Mouse (Mus musculus): Measurements from ENCODE around the gene Aste1.

The Aste1 gene

DNA sequence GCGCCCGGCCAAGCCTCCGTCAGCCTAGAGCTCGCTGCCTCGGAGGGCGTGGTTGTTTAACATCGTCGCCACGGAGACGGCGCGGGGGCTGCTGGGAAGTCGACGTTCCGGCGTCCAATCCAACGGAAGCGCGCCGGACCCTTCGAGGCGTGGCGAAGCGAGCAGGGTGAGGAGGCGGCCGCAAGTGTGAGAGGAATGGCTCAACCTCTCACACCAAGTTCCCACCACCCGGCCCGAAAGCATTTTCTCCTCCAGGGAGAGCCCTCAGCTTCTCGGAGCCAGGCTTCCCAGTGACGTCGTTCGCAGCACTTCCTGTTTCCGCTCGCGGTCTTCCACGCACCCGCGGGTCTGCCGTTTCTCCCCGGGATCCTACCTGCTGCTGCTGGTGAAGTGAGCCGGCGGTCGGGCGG is at the start of gene Aste1, which contains the start of gene Nek11:
TSS of gene Aste1 (plus strand) at position 175 of the 410 bp plus-strand sequence.
TSS of gene Nek11 (minus strand) at position 307 of the 410 bp plus-strand sequence.
- peak; percentile 81 for DNase-seq (ENCODE audit: low read depth, low spot score)

GRCm38 (mm10) chr9:105348242-105349031 is 46.8 kb upstream of the Aste1 start:
- no peak for DNase-seq (ENCODE audit: low read depth, low spot score)

- no peak for DNase-seq (ENCODE audit: low read depth, low spot score)
Observed at GRCm38 (mm10) chr9:105349034-105349433, 46.2 kb upstream of the Aste1 start.

DNA sequence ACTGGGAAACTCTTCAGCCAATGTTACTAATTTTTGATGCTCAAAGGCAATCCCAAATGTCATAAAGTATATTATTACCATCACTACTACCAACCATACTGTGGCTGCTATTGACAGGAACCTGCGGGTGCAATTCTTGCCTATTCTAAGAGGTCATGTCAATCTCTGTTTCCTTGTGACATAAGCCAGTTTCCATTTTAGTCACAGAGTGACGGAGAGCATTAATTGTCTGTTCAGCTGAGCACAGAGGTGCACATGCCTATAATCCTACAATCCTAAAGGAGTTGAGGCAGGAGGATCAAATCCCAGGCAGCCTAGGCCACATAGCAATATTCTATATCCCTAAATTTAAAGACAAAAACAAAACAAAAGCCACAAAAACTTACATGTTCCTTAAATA is 33.0 kb upstream of the Aste1 start:
- no peak for DNase-seq (ENCODE audit: low read depth, low spot score)

- DNase-seq (ENCODE audit: low read depth, low spot score): no peak
Observed at GRCm38 (mm10) chr9:105363520-105364231, 31.5 kb upstream of the Aste1 start.

DNA sequence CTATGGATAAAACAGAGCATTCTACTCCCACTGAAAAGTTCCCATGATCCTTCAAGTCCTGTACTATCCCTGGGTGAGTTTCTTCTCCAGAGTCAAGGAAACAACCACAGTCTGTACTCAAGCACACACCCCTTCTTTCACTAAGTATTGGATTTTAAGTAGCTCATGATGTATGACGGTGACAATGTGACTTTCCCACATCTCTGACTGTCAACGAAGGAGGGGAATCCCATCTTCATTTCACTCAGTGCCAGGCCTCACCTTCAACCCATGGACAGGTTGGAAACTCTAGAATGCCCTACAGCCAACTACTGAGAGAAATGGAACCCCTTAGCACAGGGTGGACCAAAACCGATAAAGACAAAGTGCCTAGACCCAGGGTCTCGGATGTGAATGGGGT is 29.0 kb upstream of the Aste1 start:
- DNase-seq (ENCODE audit: low read depth, low spot score): no peak

DNA sequence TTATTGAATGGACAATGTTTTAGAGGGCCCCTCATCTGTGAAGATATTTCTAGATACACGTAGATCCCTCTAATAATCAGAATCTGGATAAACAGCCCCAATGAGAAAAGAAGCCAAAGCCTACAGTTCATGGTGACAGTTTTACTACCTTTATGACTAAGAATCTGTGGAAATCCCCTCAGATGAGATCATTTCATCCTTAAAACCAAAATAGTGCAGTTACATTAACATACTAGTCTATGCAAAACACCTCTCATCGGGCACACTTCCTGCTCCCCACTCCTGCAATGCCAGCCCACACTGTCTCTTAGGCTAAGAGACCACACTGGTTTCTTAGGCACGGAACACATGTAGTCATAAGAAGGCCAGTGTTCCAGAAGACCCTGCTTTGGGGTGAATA is 26.6 kb upstream of the Aste1 start:
- DNase-seq (ENCODE audit: low read depth, low spot score): no peak

DNA sequence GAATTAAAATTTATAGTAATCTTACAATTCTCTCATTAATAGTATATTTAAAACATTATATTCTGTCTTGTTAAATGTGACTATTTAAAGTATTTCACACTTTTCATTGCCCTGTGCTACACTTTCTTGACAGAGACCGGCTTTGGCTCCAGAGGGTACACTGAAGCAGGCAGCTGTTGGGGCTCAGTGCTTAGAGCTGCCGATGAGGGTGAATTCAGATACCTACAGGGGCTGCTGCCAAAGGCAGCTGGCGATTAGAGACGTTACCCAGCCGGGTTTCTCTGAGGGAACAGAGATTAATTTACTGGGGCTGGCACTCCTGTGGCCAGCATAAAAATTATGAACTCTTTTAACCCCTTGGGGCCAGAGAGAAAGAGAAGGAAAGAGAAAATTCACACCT is 20.8 kb upstream of the Aste1 start:
- DNase-seq (ENCODE audit: low read depth, low spot score): no peak

DNA sequence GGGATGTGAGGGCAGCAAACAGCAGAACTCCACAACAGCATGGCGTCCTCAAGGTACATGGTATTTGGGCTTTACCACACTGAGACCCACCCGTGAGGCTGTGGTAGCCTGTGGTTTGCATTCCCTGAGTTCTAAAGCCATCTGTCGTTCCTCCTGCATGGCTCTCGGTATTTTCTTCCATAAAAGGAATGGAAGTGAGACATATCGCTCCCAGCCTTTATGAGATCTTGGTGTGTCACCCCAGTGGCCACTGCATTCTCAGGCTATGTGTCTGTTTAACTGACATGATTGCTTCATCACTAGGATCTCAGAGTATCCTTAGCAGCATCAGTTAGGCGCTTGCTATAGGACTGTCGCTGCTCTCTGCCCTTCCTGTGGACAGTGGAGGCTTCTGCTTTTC is 18.8 kb upstream of the Aste1 start:
- no peak for DNase-seq (ENCODE audit: low read depth, low spot score)

GRCm38 (mm10) chr9:105376954-105377530 is 18.1 kb upstream of the Aste1 start:
- DNase-seq (ENCODE audit: low read depth, low spot score): no peak

DNA sequence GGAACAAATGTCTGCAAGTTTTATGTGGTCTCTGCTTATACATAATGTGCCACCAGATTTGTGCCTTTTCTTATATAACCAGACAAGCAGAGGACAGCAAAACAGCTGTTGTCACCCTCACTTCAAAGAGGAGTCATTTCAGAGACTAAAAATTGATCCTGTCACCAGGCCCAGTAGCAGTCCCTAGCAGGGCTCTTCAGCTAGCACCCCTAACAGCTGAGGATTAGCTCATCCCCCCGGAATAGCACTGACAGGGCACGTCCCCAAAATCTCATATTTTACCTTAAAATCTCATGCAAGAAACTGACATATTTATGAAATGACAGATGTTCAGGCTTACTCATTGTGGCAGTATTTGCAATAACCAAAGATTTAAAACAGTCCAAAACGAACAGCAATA is 17.6 kb upstream of the Aste1 start:
- no peak for DNase-seq (ENCODE audit: low read depth, low spot score)

DNA sequence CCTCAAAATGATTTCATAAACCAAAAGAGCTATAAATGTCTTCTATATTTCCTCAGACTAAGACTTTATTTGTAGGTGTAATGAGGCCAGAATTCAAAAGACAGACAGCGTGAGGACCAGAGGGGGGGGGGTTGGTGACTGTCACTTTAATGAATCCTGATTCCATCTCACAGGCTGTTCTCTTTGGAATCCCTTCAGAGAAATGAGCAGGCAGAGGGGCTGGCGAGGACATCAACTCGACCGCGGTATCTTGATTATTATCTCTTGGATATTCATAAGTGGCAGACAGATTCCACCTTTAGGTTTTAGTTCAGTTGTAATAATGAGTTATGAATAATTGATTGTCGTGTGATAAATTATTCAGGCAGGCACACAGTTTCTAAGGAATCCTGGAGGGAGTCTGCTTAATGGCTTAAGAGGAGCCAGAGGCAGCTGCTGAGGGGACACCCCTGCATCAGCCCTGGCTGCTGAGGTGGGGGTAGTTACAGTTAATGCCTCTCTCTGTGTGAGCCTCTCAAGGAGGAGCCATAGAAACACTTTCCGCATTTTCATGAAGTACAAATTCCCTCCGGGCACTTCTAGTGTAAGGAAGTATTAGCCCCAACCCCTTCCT is 15.6 kb upstream of the Aste1 start:
- DNase-seq (ENCODE audit: low read depth, low spot score): no peak

DNA sequence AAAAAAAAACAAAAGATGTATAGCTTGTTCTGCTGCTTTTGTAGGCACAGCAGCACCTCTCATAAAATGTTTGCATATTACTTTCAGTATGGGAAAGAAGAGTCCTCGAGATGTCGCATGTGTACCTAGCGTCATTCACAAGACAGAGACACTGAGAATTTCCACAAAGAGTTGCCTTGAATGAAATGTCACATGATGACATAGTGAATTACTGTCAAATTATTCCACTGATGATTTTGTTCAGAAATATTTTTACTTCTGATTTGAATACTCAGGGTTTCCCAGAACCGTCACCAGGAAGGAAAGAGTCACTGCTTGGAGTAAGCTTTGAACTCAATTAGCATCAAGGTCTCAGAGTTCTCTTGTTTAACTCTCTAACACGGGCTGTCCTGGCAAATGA is 7.8 kb upstream of the Aste1 start:
- DNase-seq (ENCODE audit: low read depth, low spot score): no peak

DNA sequence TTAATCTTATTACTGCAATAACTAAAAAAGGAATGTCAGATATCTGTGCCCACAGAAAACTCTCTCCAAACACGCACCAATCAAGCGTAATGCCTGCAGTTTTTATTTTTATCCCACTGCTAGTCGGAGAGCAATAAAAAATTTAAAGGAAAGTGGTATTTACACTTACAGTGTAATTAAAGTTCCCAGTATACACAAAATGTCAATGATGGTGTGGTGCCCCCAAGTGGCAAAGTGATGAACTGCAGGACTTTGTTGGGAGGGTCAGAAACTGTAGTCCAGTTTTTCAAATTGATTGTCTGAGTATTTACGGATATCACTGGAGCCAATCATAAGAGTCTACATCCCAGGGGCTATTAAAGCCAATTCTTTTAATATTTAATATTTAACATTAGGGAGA is 5.9 kb upstream of the Aste1 start:
- DNase-seq (ENCODE audit: low read depth, low spot score): peak; percentile 29

GRCm38 (mm10) chr9:105390616-105391015 is 4.6 kb upstream of the Aste1 start:
- no peak for DNase-seq (ENCODE audit: low read depth, low spot score)

DNA sequence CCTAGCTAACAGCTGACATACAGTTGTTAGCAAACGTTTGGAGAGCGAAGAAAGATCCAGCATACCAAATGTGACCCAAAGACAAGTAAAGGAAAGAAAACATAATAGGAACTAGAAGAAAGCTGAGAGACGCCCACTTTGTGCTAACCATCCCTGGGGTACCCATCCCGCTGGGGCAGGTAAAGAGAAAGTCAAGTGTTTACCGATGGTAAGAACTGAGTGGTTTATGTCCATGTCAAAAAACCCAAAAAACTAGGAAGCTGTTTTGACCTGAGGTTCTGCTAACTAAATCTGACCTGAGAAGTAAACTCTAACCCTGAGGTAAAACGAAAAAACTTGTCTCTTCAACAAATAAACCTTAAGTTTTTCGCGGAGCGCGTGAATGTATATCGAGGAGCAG is 472 bp upstream of the Aste1 start:
- DNase-seq (ENCODE audit: low read depth, low spot score): no peak

- DNase-seq (ENCODE audit: low read depth, low spot score): no peak
Observed at GRCm38 (mm10) chr9:105408549-105408948, 13.4 kb downstream of the Aste1 start.

DNA sequence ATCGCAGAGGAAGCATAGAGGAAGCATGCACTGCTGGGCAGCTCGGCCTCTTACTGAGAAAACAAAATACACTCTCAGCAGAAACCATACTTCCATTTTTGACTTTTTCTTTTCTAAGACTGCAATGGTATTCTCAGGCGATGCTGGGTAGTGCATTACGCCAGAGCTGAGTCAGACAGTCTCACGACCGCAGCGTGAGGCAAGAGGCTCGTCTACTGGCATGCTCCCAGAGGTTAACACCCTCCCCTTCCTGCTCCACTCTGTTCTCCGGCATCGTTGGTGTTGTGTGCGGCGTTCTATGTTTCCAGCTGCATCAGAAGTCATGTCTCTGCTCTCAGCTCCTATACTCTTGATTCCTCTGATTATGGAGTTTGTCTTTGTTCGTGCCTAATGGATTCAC is 63.8 kb downstream of the Aste1 start:
- DNase-seq (ENCODE audit: low read depth, low spot score): no peak

- no peak for DNase-seq (ENCODE audit: low read depth, low spot score)
Observed at GRCm38 (mm10) chr9:105461496-105461895, 66.3 kb downstream of the Aste1 start.

Measured in retina, adult 2 months (tissue).